Mouse (Mus musculus) embryonic fibroblast, embryonic 13.5 days (primary cell): ENCODE results near the gene Arhgap6. TPM values are rescaled to one million over a fixed set of nuclear protein-coding genes. Genes with fewer than 3 reads are reported as not detected.

Source experiments
- H3K27ac ChIP-seq: 2 replicates; pipeline ENCODE4 v1.5.1; 2012; ENCODE audit warnings: low read length, control low read depth, inconsistent platforms; ENCODE audit not compliant: insufficient read depth
- H3K4me1 ChIP-seq: 2 replicates; pipeline ENCODE4 v1.6.1; 2011; ENCODE audit warnings: low read length; ENCODE audit not compliant: control insufficient read depth, insufficient read depth
- H3K4me3 ChIP-seq: 2 replicates; pipeline ENCODE4 v1.5.1; 2011; ENCODE audit warnings: mild to moderate bottlenecking, control low read depth, low read length; ENCODE audit not compliant: insufficient read depth
- CTCF ChIP-seq: IDR thresholded peaks from 2 replicates; pipeline ENCODE4 v1.5.1; 2011; ENCODE audit warnings: mild to moderate bottlenecking, control low read depth, low read length, moderate library complexity, borderline replicate concordance; ENCODE audit not compliant: insufficient read depth
- POLR2A ChIP-seq: IDR thresholded peaks from 2 replicates; pipeline ENCODE4 v1.6.1; 2011; ENCODE audit warnings: low read depth, mild to moderate bottlenecking, control low read depth, low read length, moderate library complexity
- polyA plus RNA-seq: library from polyadenylated mRNA; stranded (reverse); fragments of >200 nt; gene quantifications from 2 replicates; pipeline ENCODE4 v1.2.4, GENCODE M21; 2011; ENCODE audit warnings: low read depth; ENCODE audit not compliant: missing spikeins, insufficient read length

Arhgap6 gene
- polyA plus RNA-seq, 1 experiment: 3.9 TPM

GRCm38 (mm10) chrX:169102665-169103064 is 307.8 kb downstream of the Arhgap6 start:
- Histone ChIP-seq H3K4me1 (no peaks in the 10 kb centered on the region; the same call in 1 of the 2 replicates), H3K27ac (no peak overlapping the region), H3K4me3 (no peak overlapping the region)
- TF ChIP-seq CTCF: no peak
- TF ChIP-seq POLR2A: no peak

DNA sequence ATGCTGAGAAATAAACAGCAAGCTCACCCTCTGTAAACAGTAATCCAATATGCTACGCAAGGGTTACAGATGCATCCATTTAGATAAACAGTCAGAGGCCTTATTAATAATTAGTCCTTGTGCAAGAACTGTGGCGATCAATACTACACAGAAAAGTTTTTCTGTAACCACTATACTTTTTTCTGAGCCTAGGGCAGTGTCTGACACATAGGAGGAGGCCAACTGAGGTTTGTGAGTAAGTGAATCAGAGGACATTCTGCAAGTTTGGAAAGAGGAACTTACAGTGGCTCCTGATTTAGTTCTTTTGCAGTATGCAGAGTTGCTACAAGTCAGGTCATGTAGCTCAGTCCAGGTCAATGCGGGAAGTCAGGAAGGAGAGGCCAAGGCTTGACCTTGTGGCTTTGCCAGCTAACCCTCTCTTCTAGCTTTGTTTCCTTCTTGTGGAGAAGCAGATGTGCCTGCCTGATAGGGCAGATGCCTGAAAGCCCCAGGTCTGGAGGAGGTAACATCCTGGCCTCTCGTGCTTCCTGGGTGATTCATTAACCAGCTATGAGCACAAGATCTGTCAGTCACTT is 311.2 kb downstream of the Arhgap6 start:
- no peaks in the 10 kb centered on the region; the same call in 1 of the 2 replicates for H3K4me1 ChIP-seq
- H3K4me3 ChIP-seq: no peak overlapping the region
- no peak for TF ChIP-seq POLR2A
- no peak overlapping the region for H3K27ac ChIP-seq

DNA sequence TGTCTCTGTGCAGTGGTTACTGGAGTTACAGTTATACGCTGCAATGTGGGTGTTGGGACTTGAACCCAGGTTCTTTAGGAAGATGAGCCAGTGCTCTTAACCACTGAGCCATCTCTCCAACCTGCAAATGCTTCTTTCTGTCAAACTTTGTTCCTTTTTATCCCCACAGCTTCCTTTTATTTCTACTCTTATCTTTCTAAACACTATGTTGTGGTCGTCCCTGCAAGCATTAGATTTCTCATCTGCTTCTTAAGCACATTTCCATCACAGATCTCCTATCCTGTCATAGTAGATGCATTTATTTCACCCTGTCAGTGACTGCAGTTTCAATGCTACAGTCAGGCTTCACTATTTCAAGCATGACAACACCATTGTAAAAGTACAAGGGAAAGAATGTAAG is 312.5 kb downstream of the Arhgap6 start:
- TF ChIP-seq CTCF: no peak
- no peak for TF ChIP-seq POLR2A
- no peaks in the 10 kb centered on the region; the same call in 1 of the 2 replicates for H3K4me1 ChIP-seq
- no peak overlapping the region for H3K4me3 ChIP-seq
- H3K27ac ChIP-seq: no peak overlapping the region

- Histone ChIP-seq H3K4me1 (no peaks in the 10 kb centered on the region; the same call in 1 of the 2 replicates), H3K27ac (no peak overlapping the region), H3K4me3 (no peak overlapping the region)
- TF ChIP-seq CTCF: no peak
- TF ChIP-seq POLR2A: no peak
These were observed 315.1 kb downstream of the Arhgap6 start for GRCm38 (mm10) chrX:169110031-169110430.

DNA sequence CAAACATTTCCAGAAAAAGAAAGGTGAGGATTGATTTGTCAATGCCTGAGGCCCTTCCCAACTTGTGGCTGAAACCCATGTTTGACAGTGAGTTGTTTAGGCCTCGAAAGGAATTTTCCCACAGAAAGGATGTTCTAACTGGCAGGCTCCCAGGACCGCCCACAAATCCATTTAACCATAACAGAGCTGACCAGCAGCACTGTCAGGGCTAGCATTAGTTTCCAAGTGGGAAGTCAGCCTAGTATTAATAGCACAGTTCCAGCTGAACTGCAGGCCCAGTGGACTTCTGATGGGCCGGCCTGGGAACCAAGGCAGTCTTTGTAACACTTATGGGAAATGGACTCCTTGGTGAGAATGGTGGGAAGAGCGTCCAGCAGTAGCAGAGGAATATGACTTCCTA is 317.8 kb downstream of the Arhgap6 start:
- Histone ChIP-seq H3K4me1 (no peaks in the 10 kb centered on the region), H3K27ac (peak overlapping the region; percentile 61; the same call in 1 of the 2 replicates), H3K4me3 (no peak overlapping the region)
- no peak for TF ChIP-seq POLR2A
- no peak for TF ChIP-seq CTCF

- H3K27ac ChIP-seq: peak overlapping the region; percentile 18; the same call in 1 of the 2 replicates
- no peak for TF ChIP-seq CTCF
- no peak for TF ChIP-seq POLR2A
- H3K4me1 ChIP-seq: no peaks in the 10 kb centered on the region
- no peak overlapping the region for H3K4me3 ChIP-seq
These were observed 328.3 kb downstream of the Arhgap6 start for GRCm38 (mm10) chrX:169123115-169123772.

DNA sequence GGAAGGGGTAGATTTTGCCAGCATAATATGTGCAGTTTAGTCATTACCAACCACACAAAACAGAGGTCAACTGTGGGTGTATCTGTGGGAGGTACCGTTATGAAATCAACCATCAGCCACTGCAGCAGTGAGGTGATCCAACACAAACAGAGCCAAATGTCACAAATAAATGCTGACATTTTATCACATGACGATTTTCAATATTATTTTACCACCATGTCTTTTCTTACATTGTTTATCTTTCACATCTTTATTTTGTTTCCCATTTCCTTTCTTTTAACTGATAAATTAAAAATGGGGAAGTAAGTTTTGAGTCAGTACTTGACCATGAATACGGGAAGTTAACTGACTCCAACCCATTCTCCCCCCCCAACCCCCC is 328.9 kb downstream of the Arhgap6 start:
- no peak overlapping the region for H3K4me3 ChIP-seq
- no peak overlapping the region for H3K27ac ChIP-seq
- H3K4me1 ChIP-seq: no peaks in the 10 kb centered on the region
- no peak for TF ChIP-seq POLR2A
- TF ChIP-seq CTCF: no peak

DNA sequence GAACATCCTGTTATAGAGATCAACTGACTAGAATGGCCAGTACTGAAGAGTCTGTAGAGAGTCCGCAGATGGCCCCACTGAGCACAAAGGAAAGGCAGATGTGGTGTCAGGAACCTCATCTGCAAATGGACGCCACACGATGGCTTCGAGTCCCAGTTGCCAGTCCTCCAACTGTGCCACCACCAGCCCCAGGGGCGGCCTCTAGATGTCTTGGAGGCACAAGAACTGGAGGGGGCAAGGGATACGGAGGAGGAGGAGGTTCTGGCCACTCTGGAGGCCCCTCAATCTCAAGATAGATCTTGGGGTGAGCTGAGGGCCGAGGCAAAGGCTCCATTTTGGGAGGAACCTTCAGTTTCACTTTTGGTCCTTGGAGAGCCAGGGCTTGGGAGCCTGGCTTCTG is 344.9 kb downstream of the Arhgap6 start:
- Histone ChIP-seq H3K4me1 (no peaks in the 10 kb centered on the region), H3K4me3 (no peak overlapping the region), H3K27ac (no peak overlapping the region)
- TF ChIP-seq CTCF (no peak), POLR2A (no peak)

GRCm38 (mm10) chrX:169140467-169140866 is 345.6 kb downstream of the Arhgap6 start:
- no peak for TF ChIP-seq CTCF
- TF ChIP-seq POLR2A: no peak
- H3K4me1 ChIP-seq: no peaks in the 10 kb centered on the region
- no peak overlapping the region for H3K4me3 ChIP-seq
- no peak overlapping the region for H3K27ac ChIP-seq

DNA sequence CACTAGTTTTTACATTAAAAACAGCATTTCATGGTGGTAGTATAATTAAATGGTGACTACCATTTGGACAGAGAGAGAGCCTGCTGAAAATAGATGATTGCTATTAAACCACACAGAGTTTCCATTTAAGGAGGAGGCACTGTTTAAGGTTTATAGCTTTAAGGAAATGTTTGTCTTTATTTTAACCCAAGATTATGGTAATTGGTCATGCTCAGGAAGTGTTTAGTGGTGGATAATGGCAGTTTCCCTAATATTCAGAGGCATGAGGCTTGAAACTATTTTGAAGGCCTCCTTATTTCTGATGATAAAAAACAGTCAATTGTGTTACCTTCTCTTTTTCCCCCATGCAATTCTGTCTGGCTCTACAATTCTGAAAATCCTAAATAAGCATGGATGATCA is 358.9 kb downstream of the Arhgap6 start:
- H3K27ac ChIP-seq: no peak overlapping the region
- TF ChIP-seq CTCF: no peak
- no peaks in the 10 kb centered on the region for H3K4me1 ChIP-seq
- H3K4me3 ChIP-seq: no peak overlapping the region
